ENCODE assay signal across 8 mouse cellular contexts in the genomic region with DNA sequence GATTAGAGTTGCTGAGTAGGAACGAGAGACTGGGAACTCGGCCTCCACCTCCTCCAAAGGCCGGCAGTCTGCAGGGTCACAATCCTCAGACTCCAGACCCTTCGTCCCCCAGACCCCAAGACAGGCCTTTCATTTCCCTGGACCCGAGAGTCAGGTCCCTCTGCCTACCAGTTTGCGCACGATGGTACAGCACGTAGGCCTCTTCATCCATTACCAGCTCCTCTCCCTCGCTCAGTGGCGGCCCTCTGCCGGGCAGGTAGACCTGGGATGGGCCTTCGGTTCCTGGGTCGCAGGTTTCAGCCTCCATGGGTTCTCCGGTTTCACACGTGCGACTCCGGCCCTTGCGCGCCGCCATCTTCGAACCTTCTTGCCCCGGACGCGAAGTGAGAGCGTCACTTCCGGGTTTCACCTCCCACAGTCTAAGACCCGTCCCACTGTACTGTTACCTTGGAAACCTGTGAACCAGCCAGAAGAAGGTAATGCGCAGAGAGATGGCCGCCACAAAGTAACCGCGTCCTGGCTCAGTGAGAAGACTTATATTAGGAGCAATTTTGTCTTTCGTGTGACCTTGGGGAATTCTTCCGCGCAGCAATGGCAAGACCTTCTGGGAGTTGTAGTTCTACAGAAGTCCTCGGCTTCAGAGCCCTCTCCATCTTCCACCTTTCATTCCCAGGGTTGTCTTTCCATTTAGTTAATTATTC. TPM values are rescaled to one million over a fixed set of nuclear protein-coding genes. Genes with fewer than 3 reads are reported as not detected.
DNase-seq lines count a peak whose midpoint lies in the region; ATAC-seq lines count a peak whose summit lies in the region.

A gene (minus strand): TSS at position 518 of the 701 bp plus-strand sequence.

- H3K36me3 ChIP-seq in hindbrain, embryonic 14.5 days (replicated peaks; ENCODE audit: control insufficient read depth, insufficient read depth), result peaks cover 44% of the 10 kb centered on the region

- WGBS in hindbrain, embryonic 14.5 days, result under 1% methylated on average over 35 of the region's 35 CpGs

- peak within 1 kb of the TSS; percentile 74 for H3K4me3 ChIP-seq in hindbrain, embryonic 14.5 days (replicated peaks; ENCODE audit: low read length)

- H3K4me1 ChIP-seq in hindbrain, embryonic 14.5 days (replicated peaks; ENCODE audit: control insufficient read depth, insufficient read depth, low read length), result peaks cover 18% of the 10 kb centered on the region

- peak within 1 kb of the TSS; percentile 81 for H3K4me2 ChIP-seq in hindbrain, embryonic 14.5 days (replicated peaks)

- H3K9me3 ChIP-seq in hindbrain, embryonic 14.5 days (ENCODE audit: control insufficient read depth, low read length), result no peaks in the 10 kb centered on the region

- H3K27me3 ChIP-seq in hindbrain, embryonic 14.5 days (ENCODE audit: control insufficient read depth, insufficient read depth, low read length), result peaks cover 38% of the 10 kb centered on the region

- peak; percentile 98 for DNase-seq in R1 (ENCODE audit: low read depth, low spot score)
- peak; percentile 86 to 89 for DNase-seq in cerebellum, postnatal 14 days
- peak; percentile 69 to 80 for DNase-seq in frontal cortex, postnatal 25 days (ENCODE audit: low spot score in 2 of 2)
- DNase-seq in hindbrain, embryonic 14.5 days (ENCODE audit: low spot score), result peak; percentile 92
- peak; percentile 84 to 87 for DNase-seq in layer of hippocampus, postnatal 36 days
- peak; percentile 91 for DNase-seq in lung, postnatal 36 days
- DNase-seq in retina, postnatal 1 day, result peak; percentile 94
- peak; percentile 67 for DNase-seq in urinary bladder, adult 2 months (ENCODE audit: low spot score)

- H3K9ac ChIP-seq in hindbrain, embryonic 14.5 days, result peak within 1 kb of the TSS; percentile 69

- peak; percentile 90 for ATAC-seq in hindbrain, embryonic 14.5 days (ENCODE audit: low FRiP score)

- peak within 1 kb of the TSS; percentile 89 for H3K27ac ChIP-seq in hindbrain, embryonic 14.5 days

RNA-seq across cellular contexts. Expression of the gene that starts here (rescaled TPM):
- 37.6 and 42.6 TPM in 2 replicates for polyA plus RNA-seq in hindbrain, embryonic 14.5 days (2014; fragmentation: Nextera tagmentation; extraction: Ambion mirVana)
- 10 to 100 TPM; 19.9 to 22.6 TPM for total RNA-seq in layer of hippocampus, postnatal 36 days (2021)
- polyA plus RNA-seq in urinary bladder, adult 2 months (2012; rRNA removed), result 11.7 and 12.2 TPM in 2 replicates

Comparison
In these comparisons a context has a peak if more than half of its experiments do, and no peak if none do; other contexts are left out.
1. Peak in every context shown above with its lines: DNase-seq, ATAC-seq, H3K4me3 ChIP-seq and H3K27ac ChIP-seq.